Mouse (Mus musculus) embryo, embryonic 9.5 days (tissue): Measurements from ENCODE around the gene Il31.
A peak's percentile ranks its signal among the peaks of the same experiment; 100 is the strongest.

Source experiments
- DNase-seq: peaks from one replicate; pipeline ENCODE4 v3.0.0-alpha.2; 2017; ENCODE audit errors: extremely low spot score

Il31 gene

DNA sequence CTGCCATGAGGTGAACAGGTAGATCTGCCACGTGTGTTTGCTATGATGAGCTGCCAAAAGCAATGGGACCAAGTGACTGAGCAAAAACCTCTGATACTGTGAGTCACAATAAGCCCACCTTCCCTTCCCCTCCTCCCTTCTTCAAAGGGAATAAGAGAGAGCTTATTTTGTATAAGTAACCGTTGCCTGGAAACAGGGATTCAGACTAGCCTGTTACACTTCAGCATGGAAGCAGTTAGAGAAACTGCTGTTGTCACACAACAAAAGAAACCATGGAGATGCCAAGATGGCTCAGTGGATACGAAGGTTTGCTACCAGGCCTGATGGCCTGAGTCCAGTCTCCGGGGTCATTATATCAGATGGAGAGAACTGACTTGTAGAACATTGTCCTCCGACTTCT is 15.5 kb downstream of the Il31 start:
- no peak for DNase-seq

DNA sequence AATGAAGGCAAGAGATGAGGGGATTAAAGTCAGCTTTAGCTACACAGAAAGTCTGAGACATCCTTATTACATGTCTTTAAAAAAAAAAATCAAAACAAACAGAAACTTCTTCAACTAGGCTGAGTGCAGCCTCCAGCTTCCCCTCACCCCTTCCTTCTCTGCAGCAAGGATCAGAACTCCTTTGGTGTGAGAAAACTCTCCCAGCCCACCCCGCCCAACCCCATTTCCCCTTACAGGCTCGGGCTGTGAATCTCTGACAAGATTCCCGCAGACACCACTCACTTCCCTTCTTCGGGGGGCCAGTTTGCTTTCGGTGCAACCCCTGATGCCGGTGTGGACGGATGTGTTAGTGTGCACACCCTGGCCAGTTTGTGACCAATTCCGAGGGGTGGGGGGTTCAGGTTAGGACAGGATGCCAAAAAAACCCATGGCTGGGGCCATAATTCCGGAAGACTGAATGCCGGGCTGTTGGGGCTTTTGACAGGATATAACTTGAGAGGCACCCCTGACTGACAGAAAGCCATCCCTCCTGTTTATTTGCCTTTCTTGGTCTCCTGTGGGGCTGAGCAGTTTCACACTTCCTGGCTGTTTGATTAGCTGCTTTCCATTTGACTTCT is 18.4 kb downstream of the Il31 start:
- peak; percentile 24 for DNase-seq

DNA sequence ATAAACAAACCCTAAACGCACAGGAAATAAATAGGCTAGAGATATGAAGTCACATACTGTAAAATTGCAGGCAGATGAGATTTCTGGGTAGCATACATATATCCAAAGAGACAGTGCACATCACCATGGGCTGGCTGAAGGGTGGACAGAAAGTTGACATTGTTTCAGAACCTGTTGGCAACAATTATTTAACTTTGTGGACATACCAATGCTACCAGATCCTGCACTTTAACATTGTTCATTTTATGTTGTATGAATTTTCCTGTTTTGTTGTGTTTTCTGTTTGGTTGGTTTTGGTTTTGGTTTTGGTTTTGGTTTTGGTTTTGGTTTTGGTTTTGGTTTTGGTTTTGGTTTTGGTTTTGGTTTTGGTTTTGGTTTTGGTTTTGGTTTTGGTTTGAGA is 24.7 kb downstream of the Il31 start:
- no peak for DNase-seq

DNA sequence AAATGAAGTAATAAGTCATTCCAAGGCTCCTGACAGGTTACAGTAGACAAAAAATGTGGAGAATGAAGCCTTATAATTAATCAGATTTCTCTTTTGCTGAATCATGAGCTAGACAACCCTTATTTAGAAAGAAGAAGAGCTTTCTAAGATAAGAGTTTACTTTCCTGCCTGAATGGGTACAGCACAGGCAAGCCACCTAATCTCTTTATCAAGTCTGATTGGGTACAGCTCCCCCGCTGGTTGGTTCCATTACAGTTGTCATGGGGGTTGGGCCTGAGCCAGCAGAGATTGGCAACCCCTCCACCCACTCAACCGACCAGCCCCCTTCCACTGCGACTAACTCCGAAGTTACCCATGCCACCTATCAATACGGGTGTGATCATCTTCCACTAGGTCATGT is 27.9 kb downstream of the Il31 start:
- no peak for DNase-seq

DNA sequence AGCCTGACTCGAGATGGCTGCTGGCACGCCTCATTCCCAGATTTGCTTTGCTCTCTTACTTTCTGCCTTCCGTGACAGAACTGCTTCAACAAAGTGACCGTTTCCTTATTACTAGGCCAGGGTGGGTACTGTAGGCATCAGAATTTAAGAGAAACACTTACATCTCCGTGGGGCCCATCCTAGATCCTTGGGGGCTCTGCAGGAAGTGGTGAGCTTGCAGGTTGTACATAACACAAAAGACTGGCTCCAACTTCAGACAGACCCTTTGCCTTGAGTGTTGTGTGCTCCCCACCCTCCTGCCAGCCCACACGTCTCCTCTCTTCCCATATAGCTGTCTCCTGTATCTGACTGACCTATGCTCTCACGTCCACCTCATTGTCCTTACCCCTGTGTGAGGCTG is 37.4 kb downstream of the Il31 start:
- DNase-seq = no peak

DNA sequence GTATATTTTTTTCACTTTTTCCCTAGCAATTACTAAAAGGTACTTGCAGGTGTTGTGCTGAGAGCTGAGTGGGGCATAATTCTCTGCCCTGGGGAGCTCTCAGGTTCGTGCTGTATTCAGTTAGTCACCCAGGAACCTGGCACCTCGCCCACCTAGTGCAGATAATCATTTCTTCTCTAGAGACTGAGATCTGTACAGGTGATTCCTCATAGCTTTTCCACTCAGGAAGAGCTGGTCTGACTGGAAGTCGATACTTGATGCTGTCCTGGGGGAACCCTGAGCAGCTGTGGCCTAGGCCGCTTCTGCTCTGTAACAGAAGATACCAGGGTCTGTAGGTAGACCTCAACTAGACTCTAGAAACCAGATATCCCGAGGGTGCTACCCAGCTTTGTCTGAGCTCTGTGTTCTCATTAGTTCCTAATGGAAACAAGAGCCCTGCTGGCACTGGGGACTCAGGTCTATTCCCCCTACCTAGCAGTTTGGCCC is 44.4 kb downstream of the Il31 start:
- no peak for DNase-seq

DNA sequence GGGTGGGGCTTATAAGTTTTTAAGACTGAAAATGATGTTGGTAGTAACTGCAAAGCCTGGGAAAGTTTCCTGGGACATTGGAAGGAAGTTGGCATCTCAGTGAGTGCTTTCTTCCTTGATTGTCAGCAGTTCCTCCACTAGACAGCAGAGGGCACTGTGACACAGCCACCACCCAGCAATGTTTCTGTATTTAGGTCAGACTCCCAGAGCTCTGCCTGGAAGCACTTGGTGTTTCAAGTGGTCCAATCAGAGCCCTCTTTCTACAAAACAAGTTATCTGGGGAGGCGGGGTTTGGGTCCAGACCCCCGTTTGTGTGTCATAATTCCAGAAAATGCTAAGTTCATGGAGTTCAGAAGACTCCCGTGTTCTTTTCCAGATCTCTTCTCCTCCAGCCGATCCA is 45.2 kb downstream of the Il31 start:
- peak; percentile 71 for DNase-seq

DNA sequence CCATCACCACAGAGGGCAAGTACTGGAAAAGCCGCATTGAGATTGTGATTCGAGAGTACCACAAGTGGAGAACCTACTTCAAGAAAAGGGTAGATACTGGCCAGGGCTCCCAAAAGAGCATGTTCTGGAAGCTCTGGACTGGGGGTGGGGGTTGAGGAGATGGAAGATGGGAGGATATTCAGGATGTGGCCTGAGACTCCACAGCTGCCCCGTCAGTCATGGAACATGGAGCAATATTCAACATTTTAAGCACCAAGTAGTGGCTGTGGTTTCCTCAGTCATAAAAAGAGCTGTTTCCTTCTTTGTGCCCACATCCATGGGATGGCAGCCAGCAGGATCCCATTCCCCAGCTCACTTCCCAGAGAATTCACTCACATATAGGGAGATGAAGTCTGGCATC is 47.0 kb downstream of the Il31 start:
- DNase-seq = no peak

DNA sequence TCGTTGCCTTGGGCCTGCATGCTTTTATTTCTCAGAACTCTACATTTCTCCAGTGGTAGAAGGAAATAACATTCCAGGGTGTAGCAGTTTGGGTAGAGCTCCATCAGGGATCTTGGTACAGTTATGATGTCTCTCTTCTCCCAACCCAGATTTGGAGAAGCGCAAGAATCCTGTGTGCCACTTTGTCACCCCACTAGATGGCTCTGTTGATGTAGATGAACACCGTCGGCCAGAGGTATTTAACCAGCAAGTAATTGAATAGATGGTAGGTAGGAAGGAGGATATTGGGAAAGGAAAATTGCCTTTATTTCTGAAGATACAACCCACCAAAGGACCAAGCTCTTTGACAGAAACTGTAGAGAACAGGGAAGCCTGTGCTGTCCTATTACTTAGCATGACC is 48.6 kb downstream of the Il31 start:
- no peak for DNase-seq

DNA sequence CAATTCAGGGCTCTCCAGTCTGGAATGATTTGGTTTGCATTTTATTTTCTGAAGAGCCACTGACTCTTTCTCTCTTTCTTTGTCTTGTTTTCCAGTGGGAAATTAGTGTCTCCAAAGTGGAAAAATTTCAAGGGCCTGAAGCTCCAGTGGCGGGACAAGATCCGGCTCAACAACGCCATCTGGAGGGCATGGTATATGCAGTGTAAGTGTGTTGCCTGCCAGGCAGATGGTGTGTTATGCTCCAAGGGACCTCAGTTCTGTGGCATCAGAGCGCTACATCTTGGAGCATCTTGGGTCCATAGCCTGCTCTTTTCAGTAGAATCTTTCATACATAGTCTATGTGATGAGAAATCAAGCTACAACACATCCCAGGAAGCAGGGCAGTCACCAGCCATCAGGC is 49.3 kb downstream of the Il31 start:
- no peak for DNase-seq

DNA sequence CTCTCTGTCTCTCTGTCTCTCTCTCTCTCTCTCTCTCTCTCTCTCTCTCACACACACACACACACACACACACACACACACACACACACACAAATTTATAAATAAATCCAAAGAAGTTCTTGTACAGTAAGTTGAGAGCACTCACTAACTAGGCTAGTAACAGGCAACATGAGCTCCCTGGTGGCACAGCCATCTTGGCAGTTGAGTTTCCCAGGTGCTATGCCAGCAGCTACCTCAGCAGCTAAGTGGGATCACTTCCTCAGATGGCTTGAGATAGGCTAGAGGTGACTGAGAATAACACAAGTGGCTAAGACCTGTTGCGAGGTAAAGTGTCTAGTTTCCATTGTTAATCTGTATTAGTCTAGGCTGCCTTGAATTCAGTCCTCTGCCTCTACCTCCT is 50.0 kb downstream of the Il31 start:
- no peak for DNase-seq

DNA sequence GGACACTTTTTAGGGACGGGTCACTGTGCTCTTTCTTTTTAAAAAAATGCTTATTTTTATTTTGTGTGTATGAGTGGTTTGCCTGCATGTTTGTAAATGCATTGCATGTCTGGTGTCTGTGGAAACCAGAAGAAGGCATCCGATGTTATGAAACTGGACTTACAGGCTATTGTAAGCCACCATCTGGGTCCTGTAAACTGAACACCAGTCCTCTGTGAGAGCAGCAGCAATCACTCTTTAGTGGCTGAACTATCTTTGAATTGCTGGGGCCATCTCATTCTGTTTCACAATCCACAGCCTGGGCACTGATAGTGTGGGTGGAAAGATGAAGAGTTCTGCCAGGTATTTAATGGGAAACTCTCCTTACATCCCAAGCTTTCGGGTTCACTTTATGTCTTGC is 50.9 kb downstream of the Il31 start:
- no peak for DNase-seq

DNA sequence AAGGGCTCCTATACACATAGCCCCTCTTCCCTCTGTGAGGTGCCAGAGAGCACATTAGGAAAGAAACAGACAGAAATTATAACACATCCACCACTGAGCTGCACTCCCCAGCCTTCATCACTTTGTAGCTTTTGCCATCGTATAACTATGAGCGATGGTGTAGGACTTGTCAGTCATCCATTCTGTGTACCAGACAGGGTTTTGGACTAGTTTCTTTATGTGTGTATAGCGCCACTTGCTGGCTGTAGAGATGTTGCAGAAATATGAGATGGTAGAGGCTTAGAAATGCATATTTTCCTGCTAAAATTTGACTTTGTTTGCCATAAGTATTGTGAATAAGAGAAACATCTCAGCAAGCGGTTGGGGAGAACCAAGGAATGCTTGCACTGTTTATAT is 52.5 kb downstream of the Il31 start:
- DNase-seq = peak; percentile 24

DNA sequence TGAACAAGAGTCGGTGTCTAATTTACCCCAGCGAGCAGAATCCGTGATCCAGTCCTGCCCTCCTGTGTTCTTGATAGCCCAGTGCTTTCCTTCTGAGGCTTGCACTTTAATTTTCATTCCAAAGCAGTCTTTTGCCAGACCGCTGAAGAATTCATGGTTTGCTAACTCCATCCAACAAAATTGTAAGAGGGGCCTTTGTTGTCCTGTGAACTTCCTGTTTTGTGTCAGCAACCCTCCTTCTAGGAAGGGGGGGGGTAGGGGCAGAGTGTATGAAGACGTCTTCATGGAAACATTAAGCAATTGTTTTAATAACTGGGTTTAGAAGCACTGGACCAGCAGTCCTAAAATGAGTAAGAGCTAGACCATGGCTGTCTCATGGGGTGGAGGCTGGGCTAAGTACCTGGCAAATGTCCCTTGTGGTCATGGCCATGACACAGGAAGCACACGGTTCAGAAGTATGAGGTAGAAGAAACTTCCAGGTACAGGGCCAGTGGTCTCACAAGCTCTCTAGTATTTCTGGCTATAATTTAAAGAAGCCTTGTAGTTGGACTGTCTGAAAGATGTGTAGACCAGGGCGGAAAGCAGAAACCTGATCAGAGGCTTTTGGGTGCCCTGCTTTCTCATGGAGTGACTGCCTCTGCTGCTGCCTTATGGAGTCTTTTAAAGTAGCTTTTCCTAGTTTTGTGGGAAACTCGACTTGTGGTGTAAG is 53.1 kb downstream of the Il31 start:
- DNase-seq = no peak

DNA sequence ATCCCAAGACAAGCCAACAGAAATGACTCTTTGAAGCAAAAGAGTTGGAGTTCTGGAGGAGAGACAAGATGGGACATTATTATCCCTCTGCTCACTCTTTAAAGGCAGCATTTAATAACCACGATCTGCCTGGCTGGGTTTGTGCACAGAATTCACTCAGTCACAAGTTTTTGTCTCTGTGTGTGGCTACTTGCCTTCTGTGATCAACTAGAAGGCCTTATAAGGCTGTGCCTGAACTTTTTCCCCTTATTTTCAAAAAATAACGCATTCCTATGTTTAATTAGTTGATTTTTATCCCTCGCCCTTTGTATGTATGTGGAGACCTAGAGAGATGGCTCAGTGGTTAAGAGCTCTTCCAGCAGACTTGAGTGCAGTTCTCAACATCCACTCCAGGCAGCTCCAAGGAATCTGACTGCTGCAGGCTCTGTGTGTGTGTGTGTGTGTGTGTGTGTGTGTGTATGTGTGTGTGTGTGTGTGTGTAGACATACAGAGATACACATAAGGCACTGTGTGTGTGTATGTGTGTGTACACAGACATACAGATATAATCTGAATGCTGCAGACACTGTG is 56.9 kb downstream of the Il31 start:
- no peak for DNase-seq

DNA sequence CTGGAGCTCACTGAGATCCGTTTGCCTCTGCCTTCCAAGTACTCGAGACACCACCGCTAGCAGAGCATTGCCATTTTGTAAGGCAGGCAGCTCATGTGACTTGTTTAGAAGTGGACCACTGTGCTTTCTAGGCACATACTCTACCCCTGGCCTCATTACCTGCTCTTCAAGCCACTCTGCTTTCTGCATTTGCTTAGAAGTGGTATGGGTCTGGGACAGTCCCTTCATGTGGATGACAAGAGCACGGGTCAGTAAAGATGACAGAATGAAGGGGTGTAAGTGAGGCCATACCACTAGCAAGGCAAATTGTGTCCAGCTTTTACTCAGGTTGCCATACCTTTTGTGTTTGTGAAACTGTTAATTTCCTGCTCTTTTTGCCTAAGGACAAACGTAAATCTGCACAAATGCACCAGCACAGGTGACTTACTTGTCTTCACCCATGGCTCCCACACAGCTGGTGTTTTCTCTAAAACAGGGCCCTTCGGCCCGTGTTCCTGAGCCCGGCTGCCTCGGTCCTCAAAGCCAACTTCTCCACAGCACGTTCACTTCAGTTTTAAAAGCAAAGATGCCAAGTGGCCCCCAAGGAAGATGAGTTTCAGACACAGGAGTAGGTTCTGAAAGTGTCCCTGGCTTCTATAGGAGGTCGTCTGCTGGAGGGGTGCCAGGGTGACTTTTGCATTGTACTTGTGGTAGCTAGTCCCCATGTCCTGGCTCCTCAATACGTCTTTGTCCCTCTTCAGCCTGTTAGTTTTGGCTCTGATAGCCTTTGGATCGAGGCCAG is 57.6 kb downstream of the Il31 start:
- no peak for DNase-seq
